Mouse (Mus musculus) 3T3-L1 (cell line): ENCODE results near the gene Ube2g1.

ENCODE experiments used
- DNase-seq: peaks from one replicate; pipeline ENCODE4 v3.0.0-alpha.2; 2015; ENCODE audit warnings: low read depth, low spot score

Ube2g1 gene

GRCm38 (mm10) chr11:72606694-72607407, at the start of gene Ube2g1:
Gene Ube2g1, plus strand, starts transcription at chr11:72607283.
- DNase-seq: peak; percentile 95

GRCm38 (mm10) chr11:72558155-72558554, 48.9 kb upstream of the Ube2g1 start:
- no peak for DNase-seq

- no peak for DNase-seq
Observed at GRCm38 (mm10) chr11:72560661-72561060, 46.4 kb upstream of the Ube2g1 start.

- DNase-seq: peak; percentile 84
Observed at GRCm38 (mm10) chr11:72564232-72564807, 42.8 kb upstream of the Ube2g1 start.

- DNase-seq: no peak
Observed at GRCm38 (mm10) chr11:72566304-72566703, 40.8 kb upstream of the Ube2g1 start.

- no peak for DNase-seq
Observed at GRCm38 (mm10) chr11:72566816-72567338, 40.2 kb upstream of the Ube2g1 start.

GRCm38 (mm10) chr11:72569051-72569450, 38.0 kb upstream of the Ube2g1 start:
- DNase-seq: peak; percentile 33

GRCm38 (mm10) chr11:72569671-72570318, 37.3 kb upstream of the Ube2g1 start:
- DNase-seq: no peak

- peak; percentile 91 for DNase-seq
Observed at GRCm38 (mm10) chr11:72570319-72570979, 36.6 kb upstream of the Ube2g1 start.

GRCm38 (mm10) chr11:72573819-72574218, 33.3 kb upstream of the Ube2g1 start:
- DNase-seq: peak; percentile 59

GRCm38 (mm10) chr11:72576111-72576465, 31.0 kb upstream of the Ube2g1 start:
- DNase-seq: no peak

GRCm38 (mm10) chr11:72576466-72577351, 30.4 kb upstream of the Ube2g1 start:
- no peak for DNase-seq

- no peak for DNase-seq
Observed at GRCm38 (mm10) chr11:72578471-72578870, 28.6 kb upstream of the Ube2g1 start.

- no peak for DNase-seq
Observed at GRCm38 (mm10) chr11:72581609-72582447, 25.3 kb upstream of the Ube2g1 start.

GRCm38 (mm10) chr11:72582448-72582705, 24.7 kb upstream of the Ube2g1 start:
- no peak for DNase-seq

GRCm38 (mm10) chr11:72583092-72583491, 24.0 kb upstream of the Ube2g1 start:
- DNase-seq: no peak

- DNase-seq: no peak
Observed at GRCm38 (mm10) chr11:72586570-72586969, 20.5 kb upstream of the Ube2g1 start.

GRCm38 (mm10) chr11:72587537-72588233, 19.4 kb upstream of the Ube2g1 start:
- DNase-seq: no peak

GRCm38 (mm10) chr11:72595010-72595737, 11.9 kb upstream of the Ube2g1 start:
- peak; percentile 47 for DNase-seq
